Mouse (Mus musculus): Measurements from ENCODE around the gene Tmem248. TPM values are rescaled to one million over a fixed set of nuclear protein-coding genes. Genes with fewer than 3 reads are reported as not detected.

Tmem248 gene
- total and polyA plus RNA-seq, 3 experiments, result 72.1 to 82.9 (median 80.9) TPM

DNA sequence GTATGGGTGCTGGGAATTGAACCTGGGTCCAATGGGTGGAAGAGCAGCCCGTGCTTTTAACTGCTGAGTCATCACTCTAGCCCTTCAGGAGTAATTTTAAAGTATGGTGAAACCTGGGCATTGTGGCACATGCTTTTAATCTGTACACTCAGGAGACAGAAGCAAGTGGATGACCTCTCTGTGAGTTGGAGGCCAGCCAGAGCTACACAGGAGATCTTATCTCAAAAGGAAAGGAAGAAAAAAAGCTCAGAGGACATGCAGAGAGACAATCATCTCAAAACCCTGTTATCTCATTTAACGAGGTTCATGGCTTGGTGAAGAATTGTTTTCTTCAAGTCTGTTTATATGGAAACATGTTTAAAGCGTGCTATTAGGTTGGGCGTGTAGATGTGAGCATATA lies 12.9 kb upstream of the Tmem248 start:
- Histone ChIP-seq H3K9ac (ENCODE audit: insufficient read depth, low read depth) (no peak overlapping the region), H3K4me3 (replicated peaks in 1 of 3; ENCODE audit: low read depth in 2 of 3, low read length in 2 of 3, poor library complexity in 1 of 3) (no peak overlapping the region), H3K4me1 (ENCODE audit: control insufficient read depth in 1 of 2, insufficient read depth in 2 of 2) (peaks cover 9 to 19% of the 10 kb centered on the region in 2 experiments), H3K36me3 (replicated peaks in 1 of 2; ENCODE audit: control insufficient read depth in 1 of 2, insufficient read depth in 1 of 2, low read length in 1 of 2) (peaks cover 54 to 81% of the 10 kb centered on the region in 2 experiments), H3K9me3 (replicated peaks; ENCODE audit: low read length) (peaks cover 2% of the 10 kb centered on the region), H3K27me3 (replicated peaks) (no peaks in the 10 kb centered on the region), H3K27ac (ENCODE audit: insufficient read depth, low read depth) (no peak overlapping the region), H3K4me2 (ENCODE audit: insufficient read depth, low read depth, poor library complexity, severe bottlenecking) (no peak overlapping the region), H3K79me2 (replicated peaks; ENCODE audit: control insufficient read depth, extremely low read depth, insufficient read depth, poor library complexity, severe bottlenecking) (peaks cover 2% of the 10 kb centered on the region; the same call in 1 of the 2 replicates)
- dilution Hi-C loops (cut with MboI; ENCODE audit: extremely low pct_ligation_motif_present, extremely low pct_unique_long_range_greater_than_20kb, low sequenced_read_pairs), result no loop called here
- DNase-seq (ENCODE audit: extremely low read depth), result no peak
- in situ Hi-C loops (cut with MboI; ENCODE audit: low pct_ligation_motif_present, low pct_unique_long_range_greater_than_20kb, low sequenced_read_pairs), result no loop called here
- TF ChIP-seq BHLHE40 (IDR thresholded peaks at IDR 0.05; ENCODE audit: low read depth, low read length) (no peak), MAFK (IDR thresholded peaks at IDR 0.05; ENCODE audit: insufficient replicate concordance, low read length) (peak; percentile 68; the same call in 1 of the 2 replicates), JUND (conservative IDR thresholded peaks at IDR 0.05; ENCODE audit: low read depth, low read length) (no peak), ZNF384 (IDR thresholded peaks at IDR 0.05; ENCODE audit: low read depth, low read length) (no peak)

DNA sequence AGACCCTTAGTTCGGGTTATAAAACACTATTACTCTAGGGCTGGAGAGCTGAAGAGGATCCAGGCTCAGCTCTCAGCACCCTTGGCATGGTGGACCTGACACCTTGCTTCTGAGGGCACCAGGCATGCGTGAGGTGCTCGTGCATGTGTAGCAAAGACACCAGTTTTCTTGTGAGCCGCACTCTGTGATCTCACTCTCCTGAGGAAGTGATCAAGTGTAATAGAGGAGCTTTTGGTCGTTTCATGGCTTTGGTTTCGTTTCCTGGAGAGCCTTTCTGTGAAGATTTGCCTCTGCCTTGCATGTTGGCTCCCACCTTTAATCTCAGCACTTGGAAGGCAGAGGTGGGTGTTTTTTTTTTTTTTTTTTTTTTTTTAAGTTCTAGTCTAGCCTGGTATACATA lies 12.3 kb upstream of the Tmem248 start:
- Histone ChIP-seq H3K79me2 (replicated peaks; ENCODE audit: control insufficient read depth, extremely low read depth, insufficient read depth, poor library complexity, severe bottlenecking) (peaks cover 2% of the 10 kb centered on the region; the same call in 1 of the 2 replicates), H3K36me3 (replicated peaks in 1 of 2; ENCODE audit: control insufficient read depth in 1 of 2, insufficient read depth in 1 of 2, low read length in 1 of 2) (peaks cover 56 to 81% of the 10 kb centered on the region in 2 experiments), H3K4me3 (replicated peaks in 1 of 3; ENCODE audit: low read depth in 2 of 3, low read length in 2 of 3, poor library complexity in 1 of 3) (no peak overlapping the region), H3K27me3 (replicated peaks) (no peaks in the 10 kb centered on the region), H3K4me2 (ENCODE audit: insufficient read depth, low read depth, poor library complexity, severe bottlenecking) (no peak overlapping the region), H3K9me3 (replicated peaks; ENCODE audit: low read length) (peaks cover 2% of the 10 kb centered on the region), H3K4me1 (ENCODE audit: control insufficient read depth in 1 of 2, insufficient read depth in 2 of 2) (peaks cover 9 to 19% of the 10 kb centered on the region in 2 experiments), H3K9ac (ENCODE audit: insufficient read depth, low read depth) (no peak overlapping the region), H3K27ac (ENCODE audit: insufficient read depth, low read depth) (no peak overlapping the region)
- TF ChIP-seq RCOR1 (conservative IDR thresholded peaks at IDR 0.05; ENCODE audit: low read depth, low read length) (no peak), MAX (IDR thresholded peaks at IDR 0.05; ENCODE audit: low read length) (no peak), MAZ (IDR thresholded peaks at IDR 0.05; ENCODE audit: low read depth, low read length) (no peak), EP300 (IDR thresholded peaks at IDR 0.05; ENCODE audit: low read length) (no peak), SMC3 (IDR thresholded peaks at IDR 0.05; ENCODE audit: low read depth, low read length) (no peak), PAX5 (IDR thresholded peaks at IDR 0.05; ENCODE audit: low read length) (no peak), MAFK (IDR thresholded peaks at IDR 0.05; ENCODE audit: insufficient replicate concordance, low read length) (no peak), JUND (conservative IDR thresholded peaks at IDR 0.05; ENCODE audit: low read depth, low read length) (no peak), JUN (IDR thresholded peaks at IDR 0.05; ENCODE audit: insufficient read depth, low read depth, low read length) (no peak)
- dilution Hi-C loops (cut with MboI; ENCODE audit: extremely low pct_ligation_motif_present, extremely low pct_unique_long_range_greater_than_20kb, low sequenced_read_pairs), result no loop called here
- DNase-seq (ENCODE audit: extremely low read depth), result no peak
- in situ Hi-C loops (cut with MboI; ENCODE audit: low pct_ligation_motif_present, low pct_unique_long_range_greater_than_20kb, low sequenced_read_pairs), result no loop called here

GRCm38 (mm10) chr5:130205441-130206023 lies 11.3 kb upstream of the Tmem248 start:
- H3K27ac ChIP-seq (ENCODE audit: insufficient read depth, low read depth), result no peak overlapping the region
- peaks cover 9 to 19% of the 10 kb centered on the region in 2 experiments for H3K4me1 ChIP-seq (ENCODE audit: control insufficient read depth in 1 of 2, insufficient read depth in 2 of 2)
- H3K4me3 ChIP-seq (replicated peaks in 1 of 3; ENCODE audit: low read depth in 2 of 3, low read length in 2 of 3, poor library complexity in 1 of 3), result no peak overlapping the region
- peaks cover 2% of the 10 kb centered on the region for H3K9me3 ChIP-seq (replicated peaks; ENCODE audit: low read length)
- peaks cover 60 to 83% of the 10 kb centered on the region in 2 experiments for H3K36me3 ChIP-seq (replicated peaks in 1 of 2; ENCODE audit: control insufficient read depth in 1 of 2, insufficient read depth in 1 of 2, low read length in 1 of 2)
- H3K9ac ChIP-seq (ENCODE audit: insufficient read depth, low read depth), result no peak overlapping the region
- dilution Hi-C loops (cut with MboI; ENCODE audit: extremely low pct_ligation_motif_present, extremely low pct_unique_long_range_greater_than_20kb, low sequenced_read_pairs), result no loop called here
- in situ Hi-C loops (cut with MboI; ENCODE audit: low pct_ligation_motif_present, low pct_unique_long_range_greater_than_20kb, low sequenced_read_pairs), result no loop called here
- DNase-seq (ENCODE audit: extremely low read depth), result no peak
- H3K27me3 ChIP-seq (replicated peaks), result no peaks in the 10 kb centered on the region
- peaks cover 2% of the 10 kb centered on the region; the same call in 1 of the 2 replicates for H3K79me2 ChIP-seq (replicated peaks; ENCODE audit: control insufficient read depth, extremely low read depth, insufficient read depth, poor library complexity, severe bottlenecking)
- TF ChIP-seq ZMIZ1 (IDR thresholded peaks at IDR 0.05; ENCODE audit: low read depth, low read length), result no peak
- TF ChIP-seq ZC3H11A (IDR thresholded peaks at IDR 0.05; ENCODE audit: low read depth, low read length), result no peak
- TF ChIP-seq GABPA (IDR thresholded peaks at IDR 0.05; ENCODE audit: insufficient replicate concordance, low read depth, low read length), result no peak
- TF ChIP-seq EP300 (IDR thresholded peaks at IDR 0.05; ENCODE audit: low read length), result no peak
- no peak for TF ChIP-seq POLR2AphosphoS2 (IDR thresholded peaks at IDR 0.05; ENCODE audit: low read depth, low read length)
- no peak for TF ChIP-seq CHD1 (IDR thresholded peaks at IDR 0.05; ENCODE audit: low read depth, low read length)
- TF ChIP-seq SMC3 (IDR thresholded peaks at IDR 0.05; ENCODE audit: low read depth, low read length), result no peak
- no peak for TF ChIP-seq RCOR1 (conservative IDR thresholded peaks at IDR 0.05; ENCODE audit: low read depth, low read length)
- no peak for TF ChIP-seq TCF12 (IDR thresholded peaks at IDR 0.05; ENCODE audit: low read depth, low read length)
- TF ChIP-seq TBP (conservative IDR thresholded peaks at IDR 0.05; ENCODE audit: low read depth, low read length), result no peak
- no peak overlapping the region for H3K4me2 ChIP-seq (ENCODE audit: insufficient read depth, low read depth, poor library complexity, severe bottlenecking)

Measured in CH12.LX (cell line).